Mouse (Mus musculus): ENCODE data around the gene Rimklb. TPM values are rescaled to one million over a fixed set of nuclear protein-coding genes. Genes with fewer than 3 reads are reported as not detected.
"Not testable (repeated sequence)": the region's sequence is repeated elsewhere in the genome, so short reads cannot be mapped to it uniquely, and the experiment has no call there.

The Rimklb gene
- polyA plus RNA-seq (2015; fragmentation: Nextera tagmentation; extraction: Ambion mirVana): 27.6 and 32.4 TPM in 2 replicates

GRCm38 (mm10) chr6:122498661-122499060 lies at the start of gene Rimklb:
Rimklb (minus strand) TSS chr6:122498761.
- Histone ChIP-seq H3K36me3 (no peaks in the 10 kb centered on the region), H3K27ac (no peak within 1 kb of the TSS), H3K9ac (no peak within 1 kb of the TSS), H3K4me2 (no peak within 1 kb of the TSS), H3K9me3 (no peaks in the 10 kb centered on the region), H3K4me3 (no peak within 1 kb of the TSS), H3K27me3 (no peaks in the 10 kb centered on the region), H3K4me1 (peaks cover 26% of the 10 kb centered on the region)
- WGBS: 76% methylated on average over 5 of the region's 5 CpGs
- ATAC-seq (ENCODE audit: insufficient number of reproducible peaks, insufficient read depth, low FRiP score, low TSS enrichment, low read depth): no peak

GRCm38 (mm10) chr6:122545948-122546347 lies 47.4 kb upstream of the Rimklb start:
- H3K36me3 ChIP-seq: no peaks in the 10 kb centered on the region
- no peaks in the 10 kb centered on the region for H3K27me3 ChIP-seq
- no peaks in the 10 kb centered on the region for H3K9me3 ChIP-seq
- H3K9ac ChIP-seq: no peak overlapping the region
- H3K4me1 ChIP-seq: no peaks in the 10 kb centered on the region
- no peak overlapping the region for H3K27ac ChIP-seq
- no peak for ATAC-seq (ENCODE audit: insufficient number of reproducible peaks, insufficient read depth, low FRiP score, low TSS enrichment, low read depth)
- no peak overlapping the region for H3K4me3 ChIP-seq
- H3K4me2 ChIP-seq: no peak overlapping the region
- 77% methylated on average over 10 of the region's 10 CpGs for WGBS

GRCm38 (mm10) chr6:122545289-122545882 lies 46.8 kb upstream of the Rimklb start:
- 64% methylated on average over 9 of the region's 9 CpGs for WGBS
- ATAC-seq (ENCODE audit: insufficient number of reproducible peaks, insufficient read depth, low FRiP score, low TSS enrichment, low read depth): no peak
- Histone ChIP-seq H3K27ac (no peak overlapping the region), H3K9me3 (no peaks in the 10 kb centered on the region), H3K4me2 (no peak overlapping the region), H3K9ac (no peak overlapping the region), H3K4me3 (no peak overlapping the region), H3K36me3 (no peaks in the 10 kb centered on the region), H3K27me3 (no peaks in the 10 kb centered on the region), H3K4me1 (no peaks in the 10 kb centered on the region)

- WGBS: 88% methylated on average over 1 of the region's 1 CpGs
- H3K4me3 ChIP-seq: no peak overlapping the region
- peak; percentile 67; the same call in 1 of the 2 replicates for ATAC-seq (ENCODE audit: insufficient number of reproducible peaks, insufficient read depth, low FRiP score, low TSS enrichment, low read depth)
Measured at GRCm38 (mm10) chr6:122544672-122545071, 46.1 kb upstream of the Rimklb start.

GRCm38 (mm10) chr6:122543574-122543973 lies 45.0 kb upstream of the Rimklb start:
- Histone ChIP-seq H3K27me3 (no peaks in the 10 kb centered on the region), H3K36me3 (no peaks in the 10 kb centered on the region), H3K4me2 (no peak overlapping the region), H3K9me3 (no peaks in the 10 kb centered on the region), H3K4me3 (no peak overlapping the region), H3K27ac (no peak overlapping the region), H3K9ac (no peak overlapping the region), H3K4me1 (no peaks in the 10 kb centered on the region)
- no peak for ATAC-seq (ENCODE audit: insufficient number of reproducible peaks, insufficient read depth, low FRiP score, low TSS enrichment, low read depth)
- WGBS: 80% methylated on average over 5 of the region's 5 CpGs

More at GRCm38 (mm10) chr6:122544672-122545071, 46.1 kb upstream of the Rimklb start:
- H3K27ac ChIP-seq: no peak overlapping the region
- H3K4me1 ChIP-seq: no peaks in the 10 kb centered on the region
- H3K27me3 ChIP-seq: no peaks in the 10 kb centered on the region
- no peaks in the 10 kb centered on the region for H3K9me3 ChIP-seq
- H3K36me3 ChIP-seq: no peaks in the 10 kb centered on the region
- no peak overlapping the region for H3K4me2 ChIP-seq
- H3K9ac ChIP-seq: no peak overlapping the region

GRCm38 (mm10) chr6:122542459-122542858 lies 43.9 kb upstream of the Rimklb start:
- not testable (repeated sequence) for H3K4me2 ChIP-seq; H3K9me3 ChIP-seq; H3K36me3 ChIP-seq; H3K9ac ChIP-seq; ATAC-seq (ENCODE audit: insufficient number of reproducible peaks, insufficient read depth, low FRiP score, low TSS enrichment, low read depth); H3K4me3 ChIP-seq; H3K27me3 ChIP-seq; H3K4me1 ChIP-seq; H3K27ac ChIP-seq
- WGBS: 73% methylated on average over 5 of the region's 5 CpGs

GRCm38 (mm10) chr6:122539564-122539963 lies 41.0 kb upstream of the Rimklb start:
- H3K4me3 ChIP-seq: no peak overlapping the region
- no peaks in the 10 kb centered on the region for H3K9me3 ChIP-seq
- no peaks in the 10 kb centered on the region for H3K4me1 ChIP-seq
- H3K27ac ChIP-seq: no peak overlapping the region
- H3K4me2 ChIP-seq: no peak overlapping the region
- ATAC-seq (ENCODE audit: insufficient number of reproducible peaks, insufficient read depth, low FRiP score, low TSS enrichment, low read depth): no peak
- 78% methylated on average over 9 of the region's 9 CpGs for WGBS
- H3K9ac ChIP-seq: no peak overlapping the region
- H3K27me3 ChIP-seq: no peaks in the 10 kb centered on the region
- no peaks in the 10 kb centered on the region for H3K36me3 ChIP-seq

GRCm38 (mm10) chr6:122534032-122534431 lies 35.5 kb upstream of the Rimklb start:
- no peak for ATAC-seq (ENCODE audit: insufficient number of reproducible peaks, insufficient read depth, low FRiP score, low TSS enrichment, low read depth)
- no peaks in the 10 kb centered on the region for H3K9me3 ChIP-seq
- H3K36me3 ChIP-seq: no peaks in the 10 kb centered on the region
- no peaks in the 10 kb centered on the region for H3K27me3 ChIP-seq
- no peak overlapping the region for H3K4me3 ChIP-seq
- WGBS: 38% methylated on average over 3 of the region's 3 CpGs
- H3K27ac ChIP-seq: no peak overlapping the region
- peaks cover 6% of the 10 kb centered on the region; the same call in 1 of the 2 replicates for H3K4me1 ChIP-seq
- H3K9ac ChIP-seq: no peak overlapping the region
- H3K4me2 ChIP-seq: no peak overlapping the region

- H3K4me2 ChIP-seq: peak overlapping the region; percentile 40
- H3K4me1 ChIP-seq: peaks cover 6% of the 10 kb centered on the region; the same call in 1 of the 2 replicates
- H3K9me3 ChIP-seq: no peaks in the 10 kb centered on the region
- 0 out of 2 replicates have a peak, but pooled peaks have one; percentile 43 for ATAC-seq (ENCODE audit: insufficient number of reproducible peaks, insufficient read depth, low FRiP score, low TSS enrichment, low read depth)
- no peak overlapping the region; the same call in 1 of the 2 replicates for H3K4me3 ChIP-seq
- H3K27ac ChIP-seq: 0 out of 2 replicates have a peak overlapping the region, but pooled peaks have one; percentile 7
- 4% methylated on average over 4 of the region's 4 CpGs for WGBS
- H3K36me3 ChIP-seq: no peaks in the 10 kb centered on the region
- H3K9ac ChIP-seq: peak overlapping the region; percentile 40; the same call in 1 of the 2 replicates
- no peaks in the 10 kb centered on the region for H3K27me3 ChIP-seq
Measured at GRCm38 (mm10) chr6:122532883-122533302, 34.3 kb upstream of the Rimklb start.

- Histone ChIP-seq H3K9me3 (no peaks in the 10 kb centered on the region), H3K27ac (no peak overlapping the region), H3K36me3 (no peaks in the 10 kb centered on the region), H3K27me3 (no peaks in the 10 kb centered on the region), H3K4me3 (no peak overlapping the region), H3K4me2 (no peak overlapping the region), H3K4me1 (peaks cover 6% of the 10 kb centered on the region; the same call in 1 of the 2 replicates), H3K9ac (no peak overlapping the region)
- 57% methylated on average over 8 of the region's 8 CpGs for WGBS
- no peak for ATAC-seq (ENCODE audit: insufficient number of reproducible peaks, insufficient read depth, low FRiP score, low TSS enrichment, low read depth)
Measured at GRCm38 (mm10) chr6:122531466-122532174, 33.1 kb upstream of the Rimklb start.

- ATAC-seq (ENCODE audit: insufficient number of reproducible peaks, insufficient read depth, low FRiP score, low TSS enrichment, low read depth): no peak
- H3K4me1 ChIP-seq: peaks cover 3% of the 10 kb centered on the region; the same call in 1 of the 2 replicates
Measured at GRCm38 (mm10) chr6:122528136-122528535, 29.6 kb upstream of the Rimklb start.

GRCm38 (mm10) chr6:122527596-122527995 lies 29.0 kb upstream of the Rimklb start:
- Histone ChIP-seq H3K4me3 (no peak overlapping the region), H3K4me1 (no peaks in the 10 kb centered on the region), H3K9me3 (no peaks in the 10 kb centered on the region), H3K27me3 (no peaks in the 10 kb centered on the region), H3K4me2 (no peak overlapping the region), H3K36me3 (no peaks in the 10 kb centered on the region), H3K9ac (no peak overlapping the region), H3K27ac (no peak overlapping the region)
- WGBS: 68% methylated on average over 12 of the region's 12 CpGs
- no peak for ATAC-seq (ENCODE audit: insufficient number of reproducible peaks, insufficient read depth, low FRiP score, low TSS enrichment, low read depth)

More at GRCm38 (mm10) chr6:122528136-122528535, 29.6 kb upstream of the Rimklb start:
- Histone ChIP-seq H3K27ac (no peak overlapping the region), H3K9me3 (no peaks in the 10 kb centered on the region), H3K36me3 (no peaks in the 10 kb centered on the region), H3K9ac (no peak overlapping the region), H3K27me3 (no peaks in the 10 kb centered on the region), H3K4me2 (no peak overlapping the region), H3K4me3 (no peak overlapping the region)
- 71% methylated on average over 11 of the region's 11 CpGs for WGBS

All from embryonic facial prominence, embryonic 13.5 days (tissue).